Mouse (Mus musculus) liver, adult 2 months (tissue): ENCODE measurements around the gene Tmem121. TPM values are rescaled to one million over a fixed set of nuclear protein-coding genes. Genes with fewer than 3 reads are reported as not detected.

Experiments used
- DNase-seq: peaks from one replicate; pipeline ENCODE4 v3.0.0-alpha.2; 2011; ENCODE audit warnings: low read depth, low spot score; ENCODE audit errors: extremely low read depth
- H3K27ac ChIP-seq: fragments of 200-500 bp; replicated peaks from 2 replicates; pipeline ENCODE4 v1.5.1; 2012; ENCODE audit warnings: low read depth, mild to moderate bottlenecking, control low read depth, inconsistent platforms, low read length; ENCODE audit not compliant: insufficient read depth
- H3K27me3 ChIP-seq: fragments of 200-500 bp; 2 replicates; pipeline ENCODE4 v1.6.1; 2012; ENCODE audit warnings: mild to moderate bottlenecking, moderate library complexity, low read length, inconsistent platforms; ENCODE audit not compliant: control insufficient read depth, insufficient read depth
- H3K36me3 ChIP-seq: fragments of 200-500 bp; 2 replicates; pipeline ENCODE4 v1.6.1; 2012; ENCODE audit warnings: low read length, inconsistent platforms; ENCODE audit not compliant: control insufficient read depth, insufficient read depth
- H3K4me1 ChIP-seq: fragments of 200-500 bp; 2 replicates; pipeline ENCODE4 v1.6.1; 2011; ENCODE audit warnings: low read length; ENCODE audit not compliant: control insufficient read depth, insufficient read depth
- H3K4me3 ChIP-seq: fragments of 200-500 bp; 2 replicates; pipeline ENCODE4 v1.5.1; 2011; ENCODE audit warnings: low read depth, mild to moderate bottlenecking, control low read depth, low read length, moderate library complexity; ENCODE audit not compliant: insufficient read depth
- H3K79me2 ChIP-seq: fragments of 200-500 bp; 2 replicates; pipeline ENCODE4 v1.6.1; 2012; ENCODE audit warnings: inconsistent platforms, mild to moderate bottlenecking, low read length, moderate library complexity; ENCODE audit not compliant: control insufficient read depth, insufficient read depth
- H3K9ac ChIP-seq: fragments of 200-500 bp; 2 replicates; pipeline ENCODE4 v1.6.1; 2012; ENCODE audit warnings: low read depth, mild to moderate bottlenecking, control low read depth, inconsistent platforms, low read length
- CTCF ChIP-seq: fragments of 200-500 bp; IDR thresholded peaks from 2 replicates; pipeline ENCODE4 v1.5.1; 2011; ENCODE audit warnings: low read depth, low read length, control low read depth
- POLR2A ChIP-seq: fragments of 200-500 bp; IDR thresholded peaks from 2 replicates; pipeline ENCODE4 v1.6.1; 2011; ENCODE audit warnings: low read length, control low read depth; ENCODE audit not compliant: insufficient read depth; ENCODE audit errors: extremely low read depth
- WGBS: fragments of 180-500 bp; shearing (Covaris S2); methylation state at CpG from one replicate; pipeline ENCODE4 v1.1.7; 2018; 5-methylcytosine and 5-hydroxymethylcytosine counted together
- polyA plus RNA-seq: library from polyadenylated mRNA; depleted of rRNA; stranded (reverse); fragments of >200 nt; gene quantifications from 2 replicates; pipeline ENCODE4 v1.2.3, GENCODE M21; 2012; rRNA removed
- total RNA-seq: library from RNA; depleted of rRNA; stranded (reverse); fragments of >200 nt; gene quantifications from 2 replicates; pipeline ENCODE4 v1.2.3, GENCODE M21; 2014; rRNA removed

Tmem121 gene
- not detected in 2 replicates for total RNA-seq
- polyA plus RNA-seq = not detected in 2 replicates

DNA sequence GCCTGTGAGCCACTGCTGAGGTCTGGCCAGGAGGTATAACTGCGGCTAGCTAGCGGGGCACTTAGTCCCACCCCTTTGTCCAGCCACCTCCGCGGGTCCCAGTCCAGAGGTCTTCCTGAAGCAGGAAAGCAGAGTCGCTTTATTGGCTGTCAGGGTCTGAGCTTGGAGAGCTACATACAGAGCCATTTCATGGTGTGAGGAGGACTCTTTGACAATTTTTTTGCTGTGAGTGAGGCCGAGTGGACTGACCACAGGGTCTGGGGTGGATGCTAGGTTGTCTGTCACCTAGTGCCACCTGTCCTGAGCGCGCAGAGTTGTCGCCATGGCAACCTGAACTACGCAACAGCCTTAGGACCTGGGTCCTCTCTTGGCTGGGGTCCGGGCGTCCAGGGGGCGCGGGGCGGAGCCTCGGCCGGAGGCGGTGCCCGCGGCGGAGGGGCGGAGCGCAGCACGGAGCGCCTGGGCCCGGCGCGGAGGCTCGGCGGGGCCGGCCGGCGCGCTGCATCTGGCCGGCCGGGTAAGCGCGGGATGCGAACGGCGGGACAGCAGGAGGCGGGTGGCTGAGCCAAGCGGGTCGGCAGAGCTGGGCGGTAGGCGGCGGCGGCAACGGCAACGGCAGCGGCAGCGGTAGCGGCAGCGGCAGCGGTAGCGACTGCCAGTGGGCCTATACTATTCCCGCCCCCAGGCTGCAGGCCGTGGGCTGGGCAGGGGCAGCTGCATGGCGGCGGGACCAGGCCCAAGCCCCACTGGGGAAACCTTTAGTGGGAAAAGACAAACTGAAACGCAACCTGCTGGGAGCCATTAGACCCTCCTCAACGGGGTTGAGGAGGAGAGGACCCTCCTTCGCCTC lies at the start of gene Tmem121:
Tmem121 (plus strand) TSS at position 489 of the 850 bp plus-strand sequence.
- Histone ChIP-seq H3K27ac (no peak within 1 kb of the TSS), H3K79me2 (no peaks in the 10 kb centered on the region), H3K4me3 (peak within 1 kb of the TSS; percentile 31; the same call in 1 of the 2 replicates), H3K9ac (no peak within 1 kb of the TSS), H3K27me3 (peaks cover 6% of the 10 kb centered on the region), H3K4me1 (no peaks in the 10 kb centered on the region), H3K36me3 (no peaks in the 10 kb centered on the region)
- no peak for DNase-seq
- TF ChIP-seq POLR2A (no peak), CTCF (no peak)
- 5% methylated on average over 62 of the region's 63 CpGs for WGBS

DNA sequence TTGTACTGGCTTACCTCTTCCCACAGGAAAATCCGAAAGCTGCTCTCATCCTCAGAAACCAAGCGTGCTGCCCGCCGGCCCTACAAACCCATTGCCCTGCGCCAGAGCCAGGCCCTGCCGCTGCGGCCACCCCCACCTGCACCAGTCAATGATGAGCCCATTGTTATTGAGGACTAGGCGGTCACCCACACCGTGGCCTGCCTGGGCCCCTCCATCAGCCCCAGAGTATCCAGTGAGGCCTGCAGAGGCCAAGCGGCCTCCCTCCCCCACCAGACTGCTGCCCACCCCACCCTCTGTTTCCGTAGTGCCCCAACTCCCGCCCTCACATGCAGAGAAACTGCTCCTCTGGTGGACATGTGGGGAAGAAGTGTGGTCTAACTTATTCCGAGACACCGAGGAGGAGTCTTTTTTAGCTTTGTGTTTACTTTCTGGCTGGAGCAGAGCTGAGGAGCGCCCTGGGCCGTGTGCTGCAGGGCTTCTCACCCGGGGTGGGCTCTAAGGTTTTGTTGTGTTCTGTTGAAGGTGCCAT lies 49.2 kb upstream of the Tmem121 start:
- 92% methylated on average over 17 of the region's 17 CpGs for WGBS
- no peaks in the 10 kb centered on the region for H3K79me2 ChIP-seq
- H3K4me3 ChIP-seq = no peak overlapping the region
- no peaks in the 10 kb centered on the region for H3K27me3 ChIP-seq
- no peak for DNase-seq
- H3K27ac ChIP-seq = no peak overlapping the region
- peaks cover 3% of the 10 kb centered on the region; the same call in 1 of the 2 replicates for H3K4me1 ChIP-seq
- TF ChIP-seq POLR2A = no peak
- H3K9ac ChIP-seq = no peak overlapping the region
- peaks cover 5% of the 10 kb centered on the region; the same call in 1 of the 2 replicates for H3K36me3 ChIP-seq

GRCm38 (mm10) chr12:113137260-113138213 lies 48.2 kb upstream of the Tmem121 start:
- H3K27me3 ChIP-seq = no peaks in the 10 kb centered on the region
- peaks cover 5% of the 10 kb centered on the region for H3K4me1 ChIP-seq
- DNase-seq = no peak
- TF ChIP-seq POLR2A = no peak
- TF ChIP-seq CTCF = no peak
- 91% methylated on average over 18 of the region's 18 CpGs for WGBS
- no peak overlapping the region for H3K9ac ChIP-seq
- no peak overlapping the region for H3K27ac ChIP-seq
- no peak overlapping the region for H3K4me3 ChIP-seq
- peaks cover 3% of the 10 kb centered on the region; the same call in 1 of the 2 replicates for H3K36me3 ChIP-seq
- no peaks in the 10 kb centered on the region for H3K79me2 ChIP-seq

DNA sequence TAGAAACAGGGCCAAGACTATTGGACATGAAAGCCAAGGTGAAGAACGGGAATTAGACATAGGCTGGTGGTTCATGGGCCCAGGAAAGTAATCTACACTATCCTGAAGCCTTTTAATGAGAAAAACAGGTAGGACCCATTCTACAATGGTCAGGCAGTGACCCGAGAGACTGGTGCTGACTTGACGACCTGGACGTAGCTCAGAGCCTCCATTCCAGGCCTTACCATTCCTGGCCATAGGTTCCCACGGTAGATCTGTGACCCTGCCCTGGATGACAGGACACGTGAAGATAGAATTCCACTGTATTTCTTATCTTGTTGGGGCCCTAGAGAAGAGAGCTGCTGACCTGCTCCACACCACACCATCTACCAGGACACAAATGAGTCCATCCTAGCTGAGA lies 47.4 kb upstream of the Tmem121 start:
- Histone ChIP-seq H3K9ac (no peak overlapping the region), H3K36me3 (peaks cover 3% of the 10 kb centered on the region; the same call in 1 of the 2 replicates), H3K27me3 (no peaks in the 10 kb centered on the region), H3K27ac (no peak overlapping the region), H3K79me2 (no peaks in the 10 kb centered on the region), H3K4me3 (no peak overlapping the region), H3K4me1 (peaks cover 5% of the 10 kb centered on the region)
- DNase-seq = no peak
- 84% methylated on average over 6 of the region's 6 CpGs for WGBS
- TF ChIP-seq POLR2A (no peak), CTCF (no peak)

DNA sequence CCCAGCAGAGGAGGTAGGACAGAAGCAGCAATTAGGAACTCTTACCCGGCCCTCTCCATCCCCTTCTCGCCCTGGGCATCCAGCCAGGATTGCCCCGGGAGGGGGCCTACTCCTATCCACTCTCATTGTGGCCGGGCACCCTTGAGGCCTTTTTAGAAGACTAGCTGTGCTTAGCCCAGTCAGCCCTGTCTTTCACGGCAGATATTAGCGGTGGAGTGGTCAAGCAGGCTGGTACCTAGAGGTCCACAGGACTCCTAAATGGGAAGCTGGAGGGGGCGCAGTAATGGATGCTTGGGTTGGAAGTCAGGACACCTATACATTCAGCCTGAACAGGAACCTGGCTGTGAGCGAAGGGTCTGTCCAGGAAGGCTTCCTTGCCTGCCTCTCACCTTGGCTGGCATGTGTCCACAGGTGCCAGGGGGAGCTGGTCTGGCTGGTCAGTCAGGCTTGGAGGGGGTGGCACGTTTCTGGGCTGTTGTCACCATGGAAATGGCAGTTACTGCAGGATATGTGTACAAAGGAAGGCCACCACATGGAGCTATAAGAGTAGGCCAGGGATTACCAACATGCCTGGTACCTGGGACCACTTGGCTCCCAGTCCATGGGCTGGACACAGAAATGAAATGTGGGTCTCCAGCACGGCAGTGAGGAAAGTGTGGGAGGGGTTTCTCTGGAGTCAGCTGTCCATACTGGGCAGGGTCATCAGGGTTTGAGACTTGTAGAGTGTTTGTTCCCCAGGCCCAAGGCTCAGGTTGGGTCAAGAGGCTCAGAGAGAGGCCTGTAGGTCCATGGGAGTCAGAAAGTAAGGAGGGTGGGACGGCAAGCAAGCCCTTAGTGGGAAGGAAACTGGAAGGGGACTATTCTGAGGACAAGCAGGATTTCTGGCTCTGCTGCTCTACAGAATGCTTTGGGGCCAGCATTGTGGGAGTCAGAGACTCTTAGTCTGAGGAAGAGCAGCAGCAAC lies 46.5 kb upstream of the Tmem121 start:
- H3K4me1 ChIP-seq = peaks cover 5% of the 10 kb centered on the region
- DNase-seq = no peak
- H3K9ac ChIP-seq = no peak overlapping the region
- H3K27ac ChIP-seq = no peak overlapping the region
- H3K36me3 ChIP-seq = peaks cover 3% of the 10 kb centered on the region; the same call in 1 of the 2 replicates
- H3K27me3 ChIP-seq = no peaks in the 10 kb centered on the region
- H3K79me2 ChIP-seq = no peaks in the 10 kb centered on the region
- 72% methylated on average over 11 of the region's 11 CpGs for WGBS
- no peak overlapping the region for H3K4me3 ChIP-seq
- no peak for TF ChIP-seq CTCF
- TF ChIP-seq POLR2A = no peak
